Comparison of ENCODE assay signal across 9 mouse cellular contexts in genomic region chr1:165618201-165618624, GRCm38 (mm10). TPM values are rescaled to one million over a fixed set of nuclear protein-coding genes. Genes with fewer than 3 reads are reported as not detected.
A peak's percentile ranks its signal among the peaks of the same experiment; 100 is the strongest.
DNase-seq lines count a peak whose midpoint lies in the region; ATAC-seq and TF ChIP-seq lines count a peak whose summit lies in the region.
"Had no signal": no experiment of that assay in that cellular context is flagged by ENCODE, and none has a peak within 500 bp of the region (broad histone marks: within the 10 kb centered on the region; RNA-seq: fewer than 3 reads in every experiment).

No protein-coding gene starts in this region.

- no peak overlapping the region for H3K9ac ChIP-seq in hindbrain, embryonic 13.5 days
- no peak overlapping the region for H3K9ac ChIP-seq in hindbrain, embryonic 16.5 days (ENCODE audit: low read depth, low read length)

- TF ChIP-seq CTCF in bone marrow macrophage, adult 2 months (IDR thresholded peaks at IDR 0.05; ENCODE audit: low read depth, low read length): no peak
- no peak for TF ChIP-seq CTCF in gastrocnemius, adult 2 months (IDR thresholded peaks at IDR 0.05)
- no peak for TF ChIP-seq CTCF in kidney, adult 2 months (conservative IDR thresholded peaks at IDR 0.05; ENCODE audit: insufficient read depth, insufficient read length, low read depth, low read length)

- WGBS in hindbrain, embryonic 13.5 days: 67% methylated on average over 9 of the region's 9 CpGs
- WGBS in hindbrain, embryonic 16.5 days: 63% methylated on average over 9 of the region's 9 CpGs
- WGBS in kidney, adult 2 months: 55% methylated on average over 9 of the region's 9 CpGs

- H3K27ac ChIP-seq in hindbrain, embryonic 13.5 days: peak overlapping the region; percentile 30; the same call in 1 of the 2 replicates
- no peak overlapping the region for H3K27ac ChIP-seq in hindbrain, embryonic 16.5 days (ENCODE audit: low read depth, low read length)
- H3K27ac ChIP-seq in bone marrow macrophage, adult 2 months (ENCODE audit: insufficient read depth, low read depth, low read length): peak overlapping the region; percentile 70
- H3K27ac ChIP-seq in gastrocnemius, adult 2 months: peak overlapping the region; percentile 95
- peak overlapping the region; percentile 10; the same call in 1 of the 2 replicates for H3K27ac ChIP-seq in kidney, adult 2 months (ENCODE audit: insufficient read depth, low read depth, low read length)

- no peaks in the 10 kb centered on the region for H3K27me3 ChIP-seq in hindbrain, embryonic 13.5 days
- H3K27me3 ChIP-seq in hindbrain, embryonic 16.5 days (replicated peaks; ENCODE audit: control insufficient read depth, insufficient read depth, low read length): no peaks in the 10 kb centered on the region
- H3K27me3 ChIP-seq in kidney, adult 2 months (replicated peaks; ENCODE audit: control insufficient read depth, insufficient read depth, low read length): no peaks in the 10 kb centered on the region

- TF ChIP-seq POLR2A in bone marrow macrophage, adult 2 months (IDR thresholded peaks at IDR 0.05; ENCODE audit: borderline replicate concordance, low read depth, low read length): no peak
- TF ChIP-seq POLR2A in kidney, adult 2 months (IDR thresholded peaks at IDR 0.05; ENCODE audit: low read depth, low read length): no peak

- H3K36me3 ChIP-seq in hindbrain, embryonic 13.5 days: peaks cover 31% of the 10 kb centered on the region
- H3K36me3 ChIP-seq in hindbrain, embryonic 16.5 days (ENCODE audit: control insufficient read depth, insufficient read depth, low read length): peaks cover 10% of the 10 kb centered on the region
- H3K36me3 ChIP-seq in kidney, adult 2 months (ENCODE audit: control insufficient read depth, insufficient read depth, low read length): no peaks in the 10 kb centered on the region

- H3K4me3 ChIP-seq in hindbrain, embryonic 13.5 days: no peak overlapping the region
- no peak overlapping the region for H3K4me3 ChIP-seq in hindbrain, embryonic 16.5 days (ENCODE audit: low read length)
- no peak overlapping the region for H3K4me3 ChIP-seq in bone marrow macrophage, adult 2 months (ENCODE audit: insufficient read depth, low read length)
- peak overlapping the region; percentile 53 for H3K4me3 ChIP-seq in gastrocnemius, adult 2 months
- H3K4me3 ChIP-seq in kidney, adult 2 months (ENCODE audit: insufficient read depth, low read depth, low read length): no peak overlapping the region

- H3K9me3 ChIP-seq in hindbrain, embryonic 13.5 days: peaks cover 9% of the 10 kb centered on the region; the same call in 1 of the 2 replicates
- peaks cover 3% of the 10 kb centered on the region; the same call in 1 of the 2 replicates for H3K9me3 ChIP-seq in hindbrain, embryonic 16.5 days (ENCODE audit: control insufficient read depth, low read length)
- H3K9me3 ChIP-seq: G1E had no signal

- no peak overlapping the region for H3K4me2 ChIP-seq in hindbrain, embryonic 13.5 days
- no peak overlapping the region for H3K4me2 ChIP-seq in hindbrain, embryonic 16.5 days (ENCODE audit: low read length)

- DNase-seq in gastrocnemius, adult 2 months: peak; percentile 91
- peak; percentile 68 for DNase-seq in kidney, adult 2 months
- DNase-seq in thymus, adult 18-20 months: no peak
- DNase-seq in embryo, embryonic 11 days: no peak

- peaks cover 19% of the 10 kb centered on the region for H3K4me1 ChIP-seq in hindbrain, embryonic 13.5 days (replicated peaks)
- H3K4me1 ChIP-seq in hindbrain, embryonic 16.5 days (ENCODE audit: control insufficient read depth, insufficient read depth, low read depth, low read length): peaks cover 4% of the 10 kb centered on the region
- H3K4me1 ChIP-seq in bone marrow macrophage, adult 2 months (ENCODE audit: control insufficient read depth, insufficient read depth, low read length): peaks cover 53% of the 10 kb centered on the region
- H3K4me1 ChIP-seq in kidney, adult 2 months (ENCODE audit: control insufficient read depth, insufficient read depth, low read length): peaks cover 22% of the 10 kb centered on the region

- intact Hi-C loops in gastrocnemius, adult 2 months (cut with DNase I): loop anchor here (2.0 kb wide), 1 partner anchor 23 kb away; no protein-coding TSS in a partner anchor

- no peak for ATAC-seq in hindbrain, embryonic 13.5 days (ENCODE audit: low FRiP score)
- no peak for ATAC-seq in hindbrain, embryonic 16.5 days
- 0 out of 2 replicates have a peak, but pooled peaks have one; percentile 38 for ATAC-seq in megakaryocyte-erythroid progenitor cell, adult 5-6 weeks (replicated peaks; ENCODE audit: low FRiP score, low TSS enrichment, poor library complexity, severe bottlenecking)

RNA-seq across cellular contexts. Expression of gene Mpzl1, which starts 16.1 kb away (rescaled TPM):
- 151 and 157 TPM in 2 replicates for polyA plus RNA-seq in hindbrain, embryonic 13.5 days (2015; fragmentation: Nextera tagmentation; extraction: Ambion mirVana)
- polyA plus RNA-seq in hindbrain, embryonic 16.5 days (2015; fragmentation: Nextera tagmentation; extraction: Ambion mirVana): 163 and 169 TPM in 2 replicates
- 2.8 and 5.4 TPM in 2 replicates for polyA plus RNA-seq in bone marrow macrophage, adult 2 months (2012; ENCODE audit: insufficient read depth, insufficient read length, missing spikeins)
- 1 to 10 TPM; 7.0 to 8.7 TPM for total RNA-seq in gastrocnemius, adult 2 months (2021)
- polyA plus RNA-seq in kidney, adult 2 months (2012; rRNA removed): 38.6 and 42.0 TPM in 2 replicates
- total RNA-seq in megakaryocyte-erythroid progenitor cell, adult 5-6 weeks (2014; fragmentation: Nextera tagmentation): 0.77 and 3.5 TPM in 2 replicates
- 1.2 and 3.5 TPM in 2 replicates for total RNA-seq in megakaryocyte-erythroid progenitor cell, adult 5-6 weeks (2017)

Comparison
In these comparisons a context has a peak if more than half of its experiments do, and no peak if none do; other contexts are left out.
1. DNase-seq: peak in gastrocnemius, adult 2 months (single experiment) and kidney, adult 2 months (single experiment); none in thymus, adult 18-20 months (0 of 2) and embryo, embryonic 11 days (single experiment).